Mouse (Mus musculus): ENCODE measurements at regions not wholly inside any gene's neighbourhood (a gene's known extent, or its start where the extent isn't known, plus 50 kb on each side); places are given as distances from the start of the nearest gene placed in this dataset.

GRCm38 (mm10) chr15:87138870-87139269 is 405.2 kb upstream of the Fam19a5 start:
- TF ChIP-seq CTCF (IDR thresholded peaks at IDR 0.05; ENCODE audit: insufficient read depth, low read depth, low read length) (no peak), POLR2A (IDR thresholded peaks at IDR 0.05; ENCODE audit: insufficient read depth, low read depth, low read length) (no peak)
